Comparison of ENCODE assay signal across 9 mouse cellular contexts in the genomic region with DNA sequence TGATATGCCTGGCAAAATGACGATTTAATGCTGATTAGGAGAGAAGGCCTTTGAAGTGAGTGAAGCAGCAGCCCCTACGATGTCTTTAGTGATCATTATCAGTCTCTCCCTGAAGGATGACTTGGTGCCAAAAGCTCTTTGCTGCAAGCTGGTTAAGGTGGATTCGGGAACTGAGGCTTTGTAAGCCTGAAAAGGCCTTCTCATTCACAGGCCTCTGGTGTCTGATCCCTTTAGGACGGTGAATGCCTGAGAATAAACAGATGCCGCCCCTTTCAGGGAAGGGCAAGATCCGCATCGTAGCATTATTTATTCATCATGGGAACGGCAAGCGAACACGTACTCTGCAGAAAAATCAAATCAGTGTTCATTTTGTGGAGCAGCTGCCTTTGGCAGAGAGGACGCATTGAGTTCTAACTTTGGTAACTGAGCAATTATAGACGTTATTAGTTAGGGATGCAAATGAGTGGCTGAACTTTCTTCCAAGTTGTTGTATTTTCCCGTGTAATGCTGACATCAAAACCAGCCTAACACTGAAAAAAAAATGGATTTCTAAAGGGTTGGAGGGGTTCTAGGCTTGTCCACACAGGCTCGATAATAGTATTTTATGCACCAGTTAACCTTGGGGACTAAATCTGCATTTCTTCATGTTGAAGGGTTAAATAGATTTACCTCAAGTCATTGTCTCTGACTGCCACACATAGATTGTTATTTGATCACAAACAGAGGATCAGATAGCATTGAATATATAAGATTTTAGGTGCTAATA.
A peak's percentile ranks its signal among the peaks of the same experiment; 100 is the strongest.
DNase-seq lines count a peak whose midpoint lies in the region; ATAC-seq and TF ChIP-seq lines count a peak whose summit lies in the region.
"Had no signal": no experiment of that assay in that cellular context is flagged by ENCODE, and none has a peak within 500 bp of the region (broad histone marks: within the 10 kb centered on the region; RNA-seq: fewer than 3 reads in every experiment).

No protein-coding gene starts in this region.

- no peaks in the 10 kb centered on the region for H3K27me3 ChIP-seq in heart, embryonic 12.5 days (replicated peaks)
- no peaks in the 10 kb centered on the region for H3K27me3 ChIP-seq in embryonic facial prominence, embryonic 13.5 days
- no peaks in the 10 kb centered on the region for H3K27me3 ChIP-seq in neural tube, embryonic 11.5 days (ENCODE audit: control insufficient read depth, insufficient read depth, low read length)
- H3K27me3 ChIP-seq in heart, embryonic 10.5 days (ENCODE audit: insufficient read depth, poor library complexity, severe bottlenecking) = no peaks in the 10 kb centered on the region
- H3K27me3 ChIP-seq: liver, embryonic 13.5 days had no signal

- 0 out of 2 replicates have a peak overlapping the region, but pooled peaks have one; percentile 1 for H3K4me2 ChIP-seq in heart, embryonic 12.5 days
- peak overlapping the region; percentile 37 for H3K4me2 ChIP-seq in embryonic facial prominence, embryonic 13.5 days
- H3K4me2 ChIP-seq in neural tube, embryonic 11.5 days (ENCODE audit: low read depth) = no peak overlapping the region
- H3K4me2 ChIP-seq: liver, embryonic 13.5 days had no signal

- no peak overlapping the region for H3K27ac ChIP-seq in heart, embryonic 12.5 days (ENCODE audit: poor library complexity, severe bottlenecking)
- H3K27ac ChIP-seq in embryonic facial prominence, embryonic 13.5 days = no peak overlapping the region
- no peak overlapping the region for H3K27ac ChIP-seq in layer of hippocampus, adult 2 months
- no peak overlapping the region for H3K27ac ChIP-seq in neural tube, embryonic 11.5 days (ENCODE audit: low read depth, low read length)
- no peak overlapping the region for H3K27ac ChIP-seq in heart, embryonic 10.5 days
- H3K27ac ChIP-seq: liver, embryonic 13.5 days had no signal

- H3K36me3 ChIP-seq in heart, embryonic 12.5 days = no peaks in the 10 kb centered on the region
- no peaks in the 10 kb centered on the region for H3K36me3 ChIP-seq in embryonic facial prominence, embryonic 13.5 days
- no peaks in the 10 kb centered on the region for H3K36me3 ChIP-seq in neural tube, embryonic 11.5 days (ENCODE audit: control insufficient read depth, insufficient read depth, low read length)
- H3K36me3 ChIP-seq in heart, embryonic 10.5 days = no peaks in the 10 kb centered on the region
- H3K36me3 ChIP-seq: liver, embryonic 13.5 days had no signal

- no peak for DNase-seq in heart, adult 11 months
- DNase-seq in layer of hippocampus, adult 2 months (ENCODE audit: low spot score in 2 of 2) = no peak
- DNase-seq in neural tube, embryonic 11.5 days (ENCODE audit: low spot score) = peak; percentile 20
- no peak for DNase-seq in kidney, adult 11 months
- DNase-seq in heart, embryonic 10.5 days (ENCODE audit: low spot score) = no peak
- DNase-seq in gastrocnemius, adult 18-20 months (ENCODE audit: low spot score) = no peak
- DNase-seq: liver, embryonic 13.5 days had no signal

- no peak for TF ChIP-seq CTCF in layer of hippocampus, adult 2 months (conservative IDR thresholded peaks at IDR 0.05)

- H3K9ac ChIP-seq in heart, embryonic 12.5 days = no peak overlapping the region
- H3K9ac ChIP-seq in embryonic facial prominence, embryonic 13.5 days = no peak overlapping the region
- H3K9ac ChIP-seq in neural tube, embryonic 11.5 days (ENCODE audit: low read length) = no peak overlapping the region
- H3K9ac ChIP-seq: liver, embryonic 13.5 days had no signal

- no peaks in the 10 kb centered on the region for H3K4me1 ChIP-seq in heart, embryonic 12.5 days (replicated peaks)
- H3K4me1 ChIP-seq in embryonic facial prominence, embryonic 13.5 days = no peaks in the 10 kb centered on the region
- no peaks in the 10 kb centered on the region; the same call in 1 of the 2 replicates for H3K4me1 ChIP-seq in neural tube, embryonic 11.5 days (ENCODE audit: control insufficient read depth, insufficient read depth, low read length)
- no peaks in the 10 kb centered on the region for H3K4me1 ChIP-seq in heart, embryonic 10.5 days
- H3K4me1 ChIP-seq: liver, embryonic 13.5 days had no signal

- H3K9me3 ChIP-seq in heart, embryonic 12.5 days (replicated peaks) = no peaks in the 10 kb centered on the region
- H3K9me3 ChIP-seq in embryonic facial prominence, embryonic 13.5 days = no peaks in the 10 kb centered on the region
- no peaks in the 10 kb centered on the region for H3K9me3 ChIP-seq in neural tube, embryonic 11.5 days (ENCODE audit: control insufficient read depth, low read length)
- H3K9me3 ChIP-seq in heart, embryonic 10.5 days = no peaks in the 10 kb centered on the region
- H3K9me3 ChIP-seq: liver, embryonic 13.5 days had no signal

- WGBS in heart, embryonic 12.5 days = 36% methylated on average over 14 of the region's 14 CpGs
- 27% methylated on average over 14 of the region's 14 CpGs for WGBS in embryonic facial prominence, embryonic 13.5 days
- WGBS in neural tube, embryonic 11.5 days = 47% methylated on average over 14 of the region's 14 CpGs
- 38% methylated on average over 14 of the region's 14 CpGs for WGBS in heart, embryonic 10.5 days

- H3K4me3 ChIP-seq in heart, embryonic 12.5 days = no peak overlapping the region
- H3K4me3 ChIP-seq in embryonic facial prominence, embryonic 13.5 days = no peak overlapping the region
- peak overlapping the region; percentile 38 for H3K4me3 ChIP-seq in layer of hippocampus, adult 2 months
- H3K4me3 ChIP-seq in neural tube, embryonic 11.5 days (ENCODE audit: low read depth, low read length) = no peak overlapping the region
- H3K4me3 ChIP-seq in heart, embryonic 10.5 days = no peak overlapping the region
- H3K4me3 ChIP-seq: liver, embryonic 13.5 days had no signal

- ATAC-seq in heart, embryonic 12.5 days (ENCODE audit: insufficient number of reproducible peaks, low FRiP score) = no peak
- ATAC-seq in embryonic facial prominence, embryonic 13.5 days (ENCODE audit: insufficient number of reproducible peaks, insufficient read depth, low FRiP score, low TSS enrichment, low read depth) = no peak
- ATAC-seq in neural tube, embryonic 11.5 days (ENCODE audit: insufficient read depth, low FRiP score, low TSS enrichment) = 0 out of 2 replicates have a peak, but pooled peaks have one; percentile 36
